Mouse (Mus musculus) forebrain, embryonic 12.5 days (tissue): ENCODE data around the gene Gm47791. TPM values are rescaled to one million over a fixed set of nuclear protein-coding genes. Genes with fewer than 3 reads are reported as not detected.
A peak's percentile ranks its signal among the peaks of the same experiment; 100 is the strongest.

ENCODE experiments used
- ATAC-seq: fragments of 200-750 bp; cut with Nextera tagmentation; 2 replicates; pipeline ENCODE4 v1.8.0; 2017; ENCODE audit warnings: moderate TSS enrichment; ENCODE audit not compliant: low FRiP score
- H3K27ac ChIP-seq: fragments of 300-500 bp; sonication (generic); 2 replicates; pipeline ENCODE4 v1.5.1; 2016; ENCODE audit warnings: mild to moderate bottlenecking
- H3K27me3 ChIP-seq: fragments of 300-500 bp; sonication (generic); 2 replicates; pipeline ENCODE4 v1.6.1; 2016; ENCODE audit warnings: mild to moderate bottlenecking
- H3K36me3 ChIP-seq: fragments of 300-500 bp; sonication (generic); replicated peaks from 2 replicates; pipeline ENCODE4 v1.6.1; 2016; ENCODE audit warnings: mild to moderate bottlenecking
- H3K4me1 ChIP-seq: fragments of 300-500 bp; sonication (generic); 2 replicates; pipeline ENCODE4 v1.6.1; 2016
- H3K4me2 ChIP-seq: fragments of 300-500 bp; sonication (generic); 2 replicates; pipeline ENCODE4 v1.6.1; 2016; ENCODE audit warnings: mild to moderate bottlenecking, moderate library complexity
- H3K4me3 ChIP-seq: fragments of 300-500 bp; sonication (generic); replicated peaks from 2 replicates; pipeline ENCODE4 v1.5.1; 2016; ENCODE audit warnings: mild to moderate bottlenecking
- H3K9ac ChIP-seq: fragments of 300-500 bp; sonication (generic); 2 replicates; pipeline ENCODE4 v1.6.1; 2016; ENCODE audit warnings: mild to moderate bottlenecking
- H3K9me3 ChIP-seq: fragments of 300-500 bp; sonication (generic); 2 replicates; pipeline ENCODE4 v1.6.1; 2016
- WGBS: fragments of 180-500 bp; shearing (Covaris S2); methylation state at CpG from one replicate; pipeline ENCODE4 v1.1.7; 2016; 5-methylcytosine and 5-hydroxymethylcytosine counted together
- polyA plus RNA-seq: library from polyadenylated mRNA; unstranded; fragments of >200 nt; fragmentation: Nextera tagmentation; extraction: Ambion mirVana; gene quantifications from 2 replicates; pipeline ENCODE4 v1.2.1, GENCODE M21; 2016

Gm47791 gene
- polyA plus RNA-seq, 1 experiment from 2014 or later: not detected

- H3K9me3 ChIP-seq: no peaks in the 10 kb centered on the region
- no peak overlapping the region for H3K27ac ChIP-seq
- no peaks in the 10 kb centered on the region for H3K4me1 ChIP-seq
- 81% methylated on average over 4 of the region's 4 CpGs for WGBS
- no peak overlapping the region for H3K9ac ChIP-seq
- H3K36me3 ChIP-seq: no peaks in the 10 kb centered on the region
- H3K4me2 ChIP-seq: no peak overlapping the region
- no peaks in the 10 kb centered on the region for H3K27me3 ChIP-seq
- no peak overlapping the region for H3K4me3 ChIP-seq
- no peak for ATAC-seq
Measured at GRCm38 (mm10) chr1:82798922-82799321, 27.9 kb upstream of the Gm47791 start.

GRCm38 (mm10) chr1:82798304-82798703 is 27.3 kb upstream of the Gm47791 start:
- H3K36me3 ChIP-seq: no peaks in the 10 kb centered on the region
- no peak overlapping the region for H3K4me2 ChIP-seq
- no peak overlapping the region for H3K4me3 ChIP-seq
- H3K9ac ChIP-seq: no peak overlapping the region
- WGBS: 83% methylated on average over 5 of the region's 5 CpGs
- H3K9me3 ChIP-seq: no peaks in the 10 kb centered on the region
- ATAC-seq: no peak
- H3K27me3 ChIP-seq: no peaks in the 10 kb centered on the region
- no peak overlapping the region for H3K27ac ChIP-seq
- H3K4me1 ChIP-seq: no peaks in the 10 kb centered on the region

DNA sequence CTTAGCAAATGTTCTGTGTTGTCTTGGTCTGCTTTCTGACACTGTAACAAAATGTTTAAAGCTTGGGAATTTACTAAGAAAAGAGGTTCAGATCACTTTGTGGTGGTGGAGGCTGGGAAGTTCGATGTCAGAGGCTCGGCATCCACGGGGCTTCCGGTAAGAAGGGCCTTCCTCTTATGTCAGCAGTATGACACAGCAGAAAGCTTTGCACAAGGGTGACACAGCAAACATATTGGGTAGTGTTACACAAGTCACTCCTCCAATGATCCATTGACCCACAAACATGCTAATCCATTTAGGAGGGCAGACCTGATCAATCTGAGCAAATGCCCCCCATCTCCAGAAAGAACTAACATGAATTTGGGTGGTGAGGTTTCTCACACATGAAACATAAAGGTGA is 26.0 kb upstream of the Gm47791 start:
- no peak overlapping the region for H3K27ac ChIP-seq
- no peaks in the 10 kb centered on the region for H3K4me1 ChIP-seq
- H3K9me3 ChIP-seq: no peaks in the 10 kb centered on the region
- H3K27me3 ChIP-seq: no peaks in the 10 kb centered on the region
- no peaks in the 10 kb centered on the region for H3K36me3 ChIP-seq
- WGBS: 88% methylated on average over 4 of the region's 4 CpGs
- no peak overlapping the region for H3K4me3 ChIP-seq
- no peak overlapping the region for H3K9ac ChIP-seq
- H3K4me2 ChIP-seq: no peak overlapping the region
- ATAC-seq: no peak

GRCm38 (mm10) chr1:82795702-82796443 is 24.8 kb upstream of the Gm47791 start:
- no peak overlapping the region for H3K4me2 ChIP-seq
- ATAC-seq: no peak
- no peak overlapping the region for H3K9ac ChIP-seq
- H3K4me1 ChIP-seq: no peaks in the 10 kb centered on the region
- H3K4me3 ChIP-seq: no peak overlapping the region
- H3K27me3 ChIP-seq: no peaks in the 10 kb centered on the region
- no peaks in the 10 kb centered on the region for H3K9me3 ChIP-seq
- H3K27ac ChIP-seq: no peak overlapping the region
- H3K36me3 ChIP-seq: no peaks in the 10 kb centered on the region
- WGBS: 86% methylated on average over 18 of the region's 18 CpGs

DNA sequence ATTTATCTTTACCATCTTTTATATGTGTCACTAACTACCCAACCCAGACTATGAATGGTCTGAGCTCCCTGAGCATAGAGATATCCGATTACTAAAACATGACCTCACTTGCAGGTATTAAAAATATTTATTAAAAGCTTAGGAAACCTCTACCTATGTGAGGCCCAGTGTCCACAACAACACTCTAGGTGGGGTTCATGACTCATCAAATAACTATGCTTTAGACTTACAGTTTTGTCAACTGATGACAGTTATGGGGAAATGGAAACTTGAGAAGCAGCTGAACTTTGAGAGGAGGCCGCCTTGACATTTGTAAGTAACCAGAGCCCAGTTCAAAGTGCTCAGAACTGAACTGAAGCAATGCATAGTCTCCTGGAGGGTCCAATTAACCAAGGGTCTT is 24.2 kb upstream of the Gm47791 start:
- Histone ChIP-seq H3K27me3 (no peaks in the 10 kb centered on the region), H3K36me3 (no peaks in the 10 kb centered on the region), H3K9ac (no peak overlapping the region), H3K9me3 (no peaks in the 10 kb centered on the region), H3K4me2 (no peak overlapping the region), H3K4me3 (no peak overlapping the region), H3K27ac (no peak overlapping the region), H3K4me1 (no peaks in the 10 kb centered on the region)
- no peak for ATAC-seq
- 91% methylated on average over 2 of the region's 2 CpGs for WGBS

DNA sequence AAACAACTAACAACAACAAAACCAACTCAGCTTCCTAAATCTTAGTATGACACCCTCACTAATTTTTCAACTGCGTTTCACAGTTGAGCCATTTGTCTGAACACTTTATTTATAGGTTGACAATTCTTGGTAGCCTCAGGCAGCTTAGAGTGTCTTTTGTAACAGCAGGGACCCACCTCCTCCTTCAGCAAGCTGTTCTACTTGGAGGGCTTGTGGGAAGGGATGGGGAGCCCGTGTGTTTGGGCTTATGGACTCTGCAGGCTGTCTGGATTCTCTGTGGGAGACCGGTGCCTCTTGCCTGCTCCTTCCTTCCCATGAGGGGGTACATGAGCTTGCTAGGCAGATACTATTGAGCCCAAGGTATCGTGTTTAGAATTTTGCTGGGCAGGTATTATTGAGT is 22.9 kb upstream of the Gm47791 start:
- no peak overlapping the region for H3K9ac ChIP-seq
- no peaks in the 10 kb centered on the region for H3K4me1 ChIP-seq
- no peaks in the 10 kb centered on the region for H3K36me3 ChIP-seq
- H3K27ac ChIP-seq: no peak overlapping the region
- 48% methylated on average over 4 of the region's 4 CpGs for WGBS
- H3K4me3 ChIP-seq: no peak overlapping the region
- no peak overlapping the region for H3K4me2 ChIP-seq
- H3K9me3 ChIP-seq: no peaks in the 10 kb centered on the region
- no peaks in the 10 kb centered on the region for H3K27me3 ChIP-seq
- ATAC-seq: no peak

GRCm38 (mm10) chr1:82793110-82793509 is 22.1 kb upstream of the Gm47791 start:
- Histone ChIP-seq H3K4me3 (no peak overlapping the region), H3K36me3 (no peaks in the 10 kb centered on the region), H3K9me3 (no peaks in the 10 kb centered on the region), H3K27me3 (no peaks in the 10 kb centered on the region), H3K27ac (no peak overlapping the region), H3K4me2 (no peak overlapping the region), H3K9ac (no peak overlapping the region), H3K4me1 (no peaks in the 10 kb centered on the region)
- WGBS: 89% methylated on average over 3 of the region's 3 CpGs
- ATAC-seq: no peak

GRCm38 (mm10) chr1:82792238-82792637 is 21.2 kb upstream of the Gm47791 start:
- no peak for ATAC-seq
- H3K4me1 ChIP-seq: no peaks in the 10 kb centered on the region
- no peaks in the 10 kb centered on the region for H3K36me3 ChIP-seq
- H3K27ac ChIP-seq: no peak overlapping the region
- no peak overlapping the region for H3K4me2 ChIP-seq
- WGBS: 87% methylated on average over 6 of the region's 6 CpGs
- no peak overlapping the region for H3K9ac ChIP-seq
- no peak overlapping the region for H3K4me3 ChIP-seq
- no peaks in the 10 kb centered on the region for H3K27me3 ChIP-seq
- no peaks in the 10 kb centered on the region for H3K9me3 ChIP-seq

DNA sequence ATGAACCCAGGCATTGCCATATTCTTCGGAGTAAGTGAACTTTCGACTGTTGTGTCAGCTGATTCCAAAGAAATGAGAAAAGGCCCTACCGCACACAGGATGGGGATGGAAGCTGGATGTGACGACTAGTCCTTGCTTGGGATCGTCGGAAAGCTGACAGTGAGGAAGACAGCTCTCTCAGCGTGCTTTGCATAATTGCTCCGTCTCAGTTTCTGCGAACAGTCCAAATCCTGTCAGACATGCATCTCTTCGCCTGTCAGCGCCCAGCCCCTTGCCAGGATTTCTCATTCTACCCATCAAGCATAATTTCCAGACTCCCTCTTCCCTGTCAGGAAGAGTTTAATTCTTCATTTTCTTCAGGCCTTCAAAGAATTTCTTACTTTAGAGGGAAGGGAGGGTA is 20.1 kb upstream of the Gm47791 start:
- H3K4me3 ChIP-seq: no peak overlapping the region
- WGBS: 87% methylated on average over 11 of the region's 11 CpGs
- no peak overlapping the region for H3K27ac ChIP-seq

DNA sequence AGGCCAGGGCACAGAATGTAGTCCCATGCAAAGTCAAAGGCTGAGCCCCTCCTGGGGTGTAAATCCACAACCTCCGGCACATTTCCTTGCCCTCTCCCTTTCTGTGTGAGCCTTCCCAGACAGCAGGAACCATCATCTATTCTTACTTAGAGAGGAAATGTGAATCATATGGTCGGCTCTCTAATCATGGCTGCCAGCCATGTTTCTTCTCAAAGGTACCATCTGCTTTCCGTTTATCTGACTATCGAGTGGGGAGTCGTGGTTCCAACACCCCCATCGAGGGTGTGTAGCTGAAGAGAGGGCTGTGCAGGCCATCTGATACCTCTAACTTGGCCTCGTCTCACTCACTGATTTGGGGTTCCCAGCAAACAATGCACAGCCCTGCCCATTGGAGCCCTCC is 17.0 kb upstream of the Gm47791 start:
- H3K9ac ChIP-seq: no peak overlapping the region
- no peak overlapping the region for H3K4me2 ChIP-seq
- 0 out of 2 replicates have a peak, but pooled peaks cover 3% of the 10 kb centered on the region for H3K27me3 ChIP-seq
- no peak overlapping the region for H3K4me3 ChIP-seq
- WGBS: 68% methylated on average over 7 of the region's 7 CpGs
- H3K4me1 ChIP-seq: no peaks in the 10 kb centered on the region
- H3K9me3 ChIP-seq: no peaks in the 10 kb centered on the region
- ATAC-seq: no peak
- H3K27ac ChIP-seq: no peak overlapping the region
- H3K36me3 ChIP-seq: no peaks in the 10 kb centered on the region

More for the DNA sequence above, 20.1 kb upstream of the Gm47791 start:
- no peaks in the 10 kb centered on the region for H3K4me1 ChIP-seq
- H3K36me3 ChIP-seq: no peaks in the 10 kb centered on the region
- H3K4me2 ChIP-seq: no peak overlapping the region
- no peaks in the 10 kb centered on the region for H3K9me3 ChIP-seq
- no peak for ATAC-seq
- H3K9ac ChIP-seq: no peak overlapping the region
- no peaks in the 10 kb centered on the region for H3K27me3 ChIP-seq

DNA sequence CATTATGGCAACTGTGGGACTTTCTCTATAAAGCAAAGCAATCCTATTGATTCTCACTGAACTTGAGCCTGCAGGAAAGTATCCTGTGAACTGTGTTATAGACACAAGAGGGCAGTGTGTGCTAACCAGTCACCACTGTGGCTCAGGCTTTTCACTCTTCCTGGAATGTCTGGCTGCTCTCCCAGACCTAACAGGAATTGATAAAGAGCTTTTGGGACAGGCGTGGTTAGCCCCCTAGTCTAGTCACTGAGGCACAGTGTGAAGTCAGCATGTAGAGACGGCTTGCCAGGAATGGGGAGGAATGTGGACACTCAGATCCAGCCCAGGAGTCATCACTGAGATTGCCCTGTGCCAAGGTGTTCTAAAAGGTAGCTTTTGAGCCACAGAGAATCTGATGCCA is 16.4 kb upstream of the Gm47791 start:
- peak; percentile 82; the same call in 1 of the 2 replicates for ATAC-seq
- H3K9me3 ChIP-seq: no peaks in the 10 kb centered on the region

GRCm38 (mm10) chr1:82785546-82785945 is 14.5 kb upstream of the Gm47791 start:
- 78% methylated on average over 6 of the region's 6 CpGs for WGBS
- H3K4me1 ChIP-seq: no peaks in the 10 kb centered on the region
- ATAC-seq: no peak

More for the DNA sequence above, 16.4 kb upstream of the Gm47791 start:
- Histone ChIP-seq H3K4me2 (no peak overlapping the region), H3K36me3 (no peaks in the 10 kb centered on the region), H3K27ac (no peak overlapping the region), H3K9ac (no peak overlapping the region), H3K4me3 (no peak overlapping the region), H3K27me3 (0 out of 2 replicates have a peak, but pooled peaks cover 3% of the 10 kb centered on the region), H3K4me1 (no peaks in the 10 kb centered on the region)
- WGBS: 4% methylated on average over 2 of the region's 2 CpGs

DNA sequence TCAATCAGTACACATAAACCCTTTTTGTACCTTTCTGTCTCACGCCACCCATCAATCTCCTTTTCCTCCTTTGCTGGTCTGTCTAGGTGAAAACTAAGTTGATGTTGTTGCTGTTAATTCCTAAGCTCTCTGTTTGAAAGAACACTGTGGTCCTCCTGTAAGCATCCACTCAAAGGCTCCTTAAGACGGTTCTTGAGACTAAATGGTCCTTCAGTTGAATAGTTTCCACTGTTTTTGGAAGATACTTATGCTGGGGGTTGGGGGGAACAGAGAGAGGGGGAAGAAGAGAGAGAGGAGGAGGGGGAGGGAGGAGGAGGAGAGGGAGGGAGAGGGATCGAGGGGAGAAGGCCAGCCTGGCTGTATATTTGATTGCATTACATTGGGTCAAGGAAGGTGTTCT is 12.5 kb upstream of the Gm47791 start:
- WGBS: 78% methylated on average over 3 of the region's 3 CpGs
- no peaks in the 10 kb centered on the region for H3K36me3 ChIP-seq
- no peak overlapping the region for H3K4me2 ChIP-seq
- no peak overlapping the region for H3K9ac ChIP-seq
- no peak for ATAC-seq
- no peaks in the 10 kb centered on the region for H3K4me1 ChIP-seq
- no peak overlapping the region for H3K27ac ChIP-seq
- H3K4me3 ChIP-seq: no peak overlapping the region
- 0 out of 2 replicates have a peak, but pooled peaks cover 3% of the 10 kb centered on the region for H3K27me3 ChIP-seq
- no peaks in the 10 kb centered on the region for H3K9me3 ChIP-seq

More at GRCm38 (mm10) chr1:82785546-82785945, 14.5 kb upstream of the Gm47791 start:
- Histone ChIP-seq H3K4me3 (no peak overlapping the region), H3K4me2 (no peak overlapping the region), H3K9me3 (no peaks in the 10 kb centered on the region), H3K9ac (no peak overlapping the region), H3K36me3 (no peaks in the 10 kb centered on the region), H3K27ac (no peak overlapping the region), H3K27me3 (0 out of 2 replicates have a peak, but pooled peaks cover 3% of the 10 kb centered on the region)
